Mouse (Mus musculus) G1E (cell line): ENCODE measurements around the gene Arpc1a. TPM values are rescaled to one million over a fixed set of nuclear protein-coding genes. Genes with fewer than 3 reads are reported as not detected.
"Not testable (repeated sequence)": the region's sequence is repeated elsewhere in the genome, so short reads cannot be mapped to it uniquely, and the experiment has no call there.

Source experiments
- ATAC-seq: 2 replicates; pipeline ENCODE4 v1.8.0; 2016; ENCODE audit warnings: mild to moderate bottlenecking; ENCODE audit not compliant: insufficient number of reproducible peaks, poor library complexity, low FRiP score, severe bottlenecking; ENCODE audit errors: extremely low read depth
- DNase-seq: peaks from one replicate; pipeline ENCODE4 v3.0.0; 2012; ENCODE audit warnings: low spot score
- H3K27me3 ChIP-seq: 2 replicates; pipeline ENCODE4 v1.6.1; 2012; ENCODE audit warnings: mild to moderate bottlenecking, low read length, inconsistent platforms; ENCODE audit not compliant: insufficient read depth
- H3K36me3 ChIP-seq: replicated peaks from 2 replicates; pipeline ENCODE3; 2012; ENCODE audit warnings: mild to moderate bottlenecking, inconsistent platforms
- H3K4me1 ChIP-seq: 2 replicates; pipeline ENCODE4 v1.6.1; 2012; ENCODE audit warnings: low read depth, low read length, inconsistent platforms, mixed read lengths; ENCODE audit not compliant: insufficient read depth
- H3K4me3 ChIP-seq: 2 replicates; pipeline ENCODE4 v1.5.1; 2012; ENCODE audit warnings: low read depth, mild to moderate bottlenecking, inconsistent platforms, low read length, moderate library complexity, mixed read lengths
- H3K9me3 ChIP-seq: replicated peaks from 2 replicates; pipeline ENCODE4 v1.6.1; 2012; ENCODE audit warnings: inconsistent platforms
- CTCF ChIP-seq: IDR thresholded peaks from 2 replicates; pipeline ENCODE4 v1.5.1; 2012; ENCODE audit warnings: low read depth, low read length, inconsistent platforms, mixed read lengths
- GATA1 ChIP-seq: IDR thresholded peaks from 2 replicates; pipeline ENCODE4 v1.6.1; 2012; ENCODE audit warnings: borderline replicate concordance, low read length, inconsistent platforms, mixed read lengths
- GATA2 ChIP-seq: IDR thresholded peaks from 2 replicates; pipeline ENCODE4 v1.6.1; 2012; ENCODE audit warnings: low read depth, low read length, inconsistent platforms, borderline replicate concordance
- POLR2AphosphoS5 ChIP-seq: IDR thresholded peaks from 2 replicates; pipeline ENCODE4 v1.6.1; 2012; ENCODE audit warnings: low read depth, low read length, inconsistent platforms; ENCODE audit not compliant: insufficient replicate concordance
- TAL1 ChIP-seq: conservative IDR thresholded peaks from 2 replicates; pipeline ENCODE4 v1.6.1; 2012; ENCODE audit warnings: low read depth, low read length, inconsistent platforms, mixed read lengths
- polyA plus RNA-seq: library from polyadenylated mRNA; stranded (reverse); fragments of >175 nt; gene quantifications from 2 replicates; pipeline ENCODE4 v1.2.3, GENCODE M21; 2012
- total RNA-seq, 2 experiments: library from RNA; stranded (forward) in 1 of 2; stranded (reverse) in 1 of 2; fragments of 200-1000 nt in 1 of 2; fragments of >200 nt in 1 of 2; fragmentation: Nextera tagmentation in 1 of 2; gene quantifications; 2 replicates each; pipeline ENCODE4 v1.2.3; 2014 to 2017

Arpc1a gene
- total and polyA plus RNA-seq, 3 experiments, result 56.4 to 125 (median 77.0) TPM

DNA sequence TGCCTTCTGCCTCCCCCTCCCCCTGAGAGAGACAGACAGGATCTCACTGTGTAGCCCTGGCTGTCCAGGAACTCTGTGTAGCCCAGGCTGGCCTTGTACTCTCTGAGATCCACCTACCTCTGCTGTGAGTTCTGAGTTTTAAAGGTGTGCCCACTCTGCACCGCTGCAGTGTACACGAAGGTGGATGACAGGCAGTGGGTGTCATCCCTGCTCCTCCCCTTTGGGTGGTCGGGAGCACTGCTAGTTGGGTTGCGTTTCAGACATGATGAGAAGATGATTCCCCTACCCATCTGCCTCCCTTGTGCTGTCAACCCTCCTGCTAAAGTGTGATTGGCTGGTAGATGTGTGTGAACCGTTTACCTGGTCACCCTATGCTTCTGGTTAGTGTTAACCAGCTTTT is 34.8 kb downstream of the Arpc1a start:
- no peaks in the 10 kb centered on the region for H3K27me3 ChIP-seq
- peaks cover 68% of the 10 kb centered on the region for H3K36me3 ChIP-seq
- TF ChIP-seq POLR2AphosphoS5 (no peak), GATA1 (no peak), TAL1 (no peak), CTCF (no peak), GATA2 (no peak)
- H3K4me3 ChIP-seq, result no peak overlapping the region
- DNase-seq, result no peak
- peaks cover 11% of the 10 kb centered on the region for H3K9me3 ChIP-seq
- H3K4me1 ChIP-seq, result peaks cover 70% of the 10 kb centered on the region
- ATAC-seq, result no peak

DNA sequence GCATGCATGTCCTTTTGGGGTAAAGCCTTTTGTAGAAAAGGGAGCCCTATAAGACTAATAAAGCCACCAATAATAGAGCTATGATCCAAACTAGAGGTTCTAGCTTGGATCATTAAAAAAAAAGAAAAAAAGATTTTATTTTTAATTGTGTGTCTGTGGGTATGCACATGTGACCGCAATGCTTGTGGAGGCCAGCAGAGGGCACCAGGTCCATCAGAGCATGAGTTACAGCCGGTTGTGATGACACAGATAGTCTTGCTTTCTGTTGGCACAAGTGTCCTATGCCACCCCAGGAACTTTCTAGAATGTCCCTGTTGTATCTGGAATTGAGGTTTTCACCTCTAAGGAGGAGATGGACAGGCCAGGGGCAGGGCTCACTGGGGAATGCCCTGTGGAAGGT is 35.8 kb downstream of the Arpc1a start:
- DNase-seq (no peak), ATAC-seq (no peak)
- Histone ChIP-seq H3K4me3 (no peak overlapping the region), H3K27me3 (no peaks in the 10 kb centered on the region), H3K36me3 (peaks cover 78% of the 10 kb centered on the region), H3K9me3 (peaks cover 12% of the 10 kb centered on the region), H3K4me1 (peaks cover 68% of the 10 kb centered on the region)
- TF ChIP-seq CTCF, result no peak
- TF ChIP-seq TAL1, result no peak
- no peak for TF ChIP-seq GATA2
- TF ChIP-seq POLR2AphosphoS5, result no peak
- no peak for TF ChIP-seq GATA1

- H3K4me1 ChIP-seq, result peaks cover 71% of the 10 kb centered on the region
Measured at GRCm38 (mm10) chr5:145120921-145121320, 37.3 kb downstream of the Arpc1a start.

GRCm38 (mm10) chr5:145123396-145123795 is 39.8 kb downstream of the Arpc1a start:
- no peaks in the 10 kb centered on the region for H3K27me3 ChIP-seq
- H3K4me3 ChIP-seq, result no peak overlapping the region
- H3K36me3 ChIP-seq, result peaks cover 100% of the 10 kb centered on the region
- H3K4me1 ChIP-seq, result peaks cover 65% of the 10 kb centered on the region
- no peak for TF ChIP-seq CTCF
- TF ChIP-seq GATA1, result no peak
- TF ChIP-seq GATA2, result no peak
- TF ChIP-seq TAL1, result no peak
- no peak for TF ChIP-seq POLR2AphosphoS5
- DNase-seq (no peak), ATAC-seq (no peak)
- H3K9me3 ChIP-seq, result peaks cover 11% of the 10 kb centered on the region

More at GRCm38 (mm10) chr5:145120921-145121320, 37.3 kb downstream of the Arpc1a start:
- no peak for DNase-seq
- no peak for ATAC-seq
- H3K9me3 ChIP-seq, result peaks cover 12% of the 10 kb centered on the region
- 0 out of 2 replicates have a peak overlapping the region, but pooled peaks have one; percentile 27 for H3K4me3 ChIP-seq
- no peaks in the 10 kb centered on the region for H3K27me3 ChIP-seq
- H3K36me3 ChIP-seq, result peaks cover 93% of the 10 kb centered on the region
- no peak for TF ChIP-seq CTCF
- no peak for TF ChIP-seq POLR2AphosphoS5
- TF ChIP-seq TAL1, result no peak
- TF ChIP-seq GATA2, result no peak
- no peak for TF ChIP-seq GATA1

DNA sequence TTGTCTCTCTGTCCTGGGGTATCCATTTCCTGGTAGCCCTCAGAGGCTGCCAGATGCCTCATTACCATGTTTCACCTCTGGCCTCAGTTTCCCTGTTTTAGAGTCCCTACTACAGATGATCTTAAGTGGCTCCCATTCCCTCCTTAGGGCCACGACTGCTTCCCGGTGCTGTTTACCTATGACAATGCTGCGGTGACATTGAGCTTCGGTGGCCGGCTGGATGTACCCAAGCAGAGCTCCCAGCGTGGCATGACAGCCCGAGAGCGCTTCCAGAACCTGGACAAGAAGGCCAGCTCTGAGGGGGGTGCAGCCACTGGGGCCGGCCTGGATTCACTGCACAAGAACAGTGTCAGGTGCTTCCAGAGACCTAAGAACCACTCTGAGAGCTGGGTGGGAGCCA is 43.0 kb downstream of the Arpc1a start:
- DNase-seq, result no peak
- ATAC-seq, result no peak
- Histone ChIP-seq H3K27me3 (no peaks in the 10 kb centered on the region), H3K4me1 (peaks cover 61% of the 10 kb centered on the region), H3K4me3 (no peak overlapping the region), H3K9me3 (peaks cover 4% of the 10 kb centered on the region; the same call in 1 of the 2 replicates), H3K36me3 (peaks cover 98% of the 10 kb centered on the region)
- no peak for TF ChIP-seq POLR2AphosphoS5
- no peak for TF ChIP-seq GATA2
- TF ChIP-seq TAL1, result no peak

DNA sequence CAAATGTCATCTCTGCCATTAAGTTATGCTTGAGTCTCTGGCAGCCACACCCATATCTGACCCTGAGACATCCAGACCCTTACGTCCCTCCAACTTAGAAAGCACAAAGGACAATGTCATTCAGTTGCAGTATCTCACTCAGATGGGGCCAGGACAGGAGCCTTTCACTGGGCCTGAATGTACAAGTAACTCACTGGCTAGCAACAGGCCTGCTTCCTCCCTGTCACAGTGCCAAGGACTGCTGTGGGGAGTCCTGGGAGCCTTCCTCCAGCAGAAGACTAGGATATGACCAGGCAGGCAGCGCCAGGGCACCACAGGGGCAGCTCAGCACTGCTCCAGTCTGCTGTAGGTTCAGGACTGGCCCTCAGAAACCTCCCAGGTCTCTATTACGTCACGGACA is 45.5 kb downstream of the Arpc1a start:
- Histone ChIP-seq H3K9me3 (no peaks in the 10 kb centered on the region), H3K36me3 (peaks cover 98% of the 10 kb centered on the region), H3K4me3 (no peak overlapping the region), H3K27me3 (no peaks in the 10 kb centered on the region), H3K4me1 (peaks cover 56% of the 10 kb centered on the region)
- TF ChIP-seq POLR2AphosphoS5 (0 out of 2 replicates have a peak, but pooled peaks have one; percentile 21), GATA1 (no peak), CTCF (no peak)
- DNase-seq (no peak), ATAC-seq (no peak)

GRCm38 (mm10) chr5:145129773-145130172 is 46.1 kb downstream of the Arpc1a start:
- ATAC-seq, H3K4me3 ChIP-seq, DNase-seq, H3K27me3 ChIP-seq, H3K9me3 ChIP-seq: not testable (repeated sequence)
- H3K4me1 ChIP-seq, result peaks cover 52% of the 10 kb centered on the region
- H3K36me3 ChIP-seq, result peaks cover 98% of the 10 kb centered on the region
